Mouse (Mus musculus) ES-E14 (cell line): ENCODE results near the gene Kif23. TPM values are rescaled to one million over a fixed set of nuclear protein-coding genes. Genes with fewer than 3 reads are reported as not detected.

ENCODE experiments used
- DNase-seq: peaks from one replicate; pipeline ENCODE4 v3.0.0-alpha.2; 2013; ENCODE audit warnings: low read depth, low spot score
- H3K27ac ChIP-seq: 2 replicates; pipeline ENCODE4 v1.5.1; 2012; ENCODE audit warnings: low read depth, mild to moderate bottlenecking, low read length, moderate library complexity, mixed read lengths; ENCODE audit not compliant: poor library complexity, insufficient read depth, severe bottlenecking
- H3K36me3 ChIP-seq: 2 replicates; pipeline ENCODE4 v1.6.1; 2012; ENCODE audit warnings: mild to moderate bottlenecking, low read length, moderate library complexity, mixed read lengths; ENCODE audit not compliant: control insufficient read depth, poor library complexity, insufficient read depth, severe bottlenecking
- H3K4me1 ChIP-seq, 2 experiments: fragments of 150-350 bp in 1 of 2; sonication (generic) in 1 of 2; 2 replicates each; pipeline ENCODE4 v1.6.1; 2012; ENCODE audit warnings: low read length in 2 of 2, mild to moderate bottlenecking in 1 of 2, mixed read lengths in 1 of 2; ENCODE audit not compliant: control insufficient read depth in 2 of 2, insufficient read depth in 2 of 2, poor library complexity in 1 of 2
- H3K4me3 ChIP-seq, 2 experiments: fragments of 150-350 bp in 1 of 2; sonication (generic) in 1 of 2; 2 replicates each; pipeline ENCODE4 v1.5.1; 2012; ENCODE audit warnings: low read length in 2 of 2, low read depth in 1 of 2, mild to moderate bottlenecking in 1 of 2, mixed read lengths in 1 of 2; ENCODE audit not compliant: insufficient read depth in 1 of 2, poor library complexity in 1 of 2, severe bottlenecking in 1 of 2
- H3K9ac ChIP-seq: 2 replicates; pipeline ENCODE4 v1.6.1; 2012; ENCODE audit warnings: low read depth, mild to moderate bottlenecking, low read length, mixed read lengths; ENCODE audit not compliant: poor library complexity, insufficient read depth, severe bottlenecking
- H3K9me3 ChIP-seq: fragments of 150-350 bp; sonication (generic); 2 replicates; pipeline ENCODE4 v1.6.1; 2012; ENCODE audit warnings: low read depth, mild to moderate bottlenecking, low read length; ENCODE audit not compliant: control insufficient read depth, insufficient read depth
- CHD2 ChIP-seq: IDR thresholded peaks from 2 replicates; pipeline ENCODE4 v1.6.1; 2014; ENCODE audit warnings: mild to moderate bottlenecking, low read depth, low read length, inconsistent platforms
- HCFC1 ChIP-seq: IDR thresholded peaks from 2 replicates; pipeline ENCODE4 v1.6.1; 2012; ENCODE audit warnings: low read length, inconsistent platforms, borderline replicate concordance; ENCODE audit not compliant: insufficient read depth
- MAFK ChIP-seq: IDR thresholded peaks from 2 replicates; pipeline ENCODE4 v1.6.1; 2014; ENCODE audit warnings: mild to moderate bottlenecking, low read depth, low read length, inconsistent platforms; ENCODE audit not compliant: insufficient read depth
- ZC3H11A ChIP-seq: IDR thresholded peaks from 2 replicates; pipeline ENCODE4 v1.6.1; 2012; ENCODE audit warnings: low read depth, mild to moderate bottlenecking, inconsistent platforms, low read length, borderline replicate concordance
- ZNF384 ChIP-seq: IDR thresholded peaks from 2 replicates; pipeline ENCODE4 v1.6.1; 2012; ENCODE audit warnings: low read depth, low read length, inconsistent platforms
- in situ Hi-C, 2 experiments: fragments of 600-800 bp; cut with MboI; formaldehyde crosslinking; loops; one replicate each; pipeline ENCODE4 v1.15.1; 2025; ENCODE audit warnings: low sequenced_read_pairs in 2 of 2, inconsistent platforms in 1 of 2; ENCODE audit not compliant: unreplicated experiment in 2 of 2
- total RNA-seq: library from RNA; depleted of rRNA; stranded (reverse); fragments of 300-350 nt; gene quantifications from 2 replicates; pipeline ENCODE4 v1.2.3, GENCODE M21; 2012

The Kif23 gene
- total RNA-seq, 1 experiment: 87.1 TPM

- in situ Hi-C loops: loop anchor here in 1 of 2 experiments (25.0 kb wide), 1 partner anchor 872 kb away; no protein-coding TSS in a partner anchor
- H3K4me3 ChIP-seq: no peak overlapping the region
- H3K9me3 ChIP-seq: no peaks in the 10 kb centered on the region
- no peak for TF ChIP-seq CHD2
- no peak for TF ChIP-seq HCFC1
- TF ChIP-seq MAFK: no peak
- TF ChIP-seq ZC3H11A: no peak
- no peak for TF ChIP-seq ZNF384
- no peaks in the 10 kb centered on the region for H3K36me3 ChIP-seq
- H3K27ac ChIP-seq: no peak overlapping the region
- DNase-seq: no peak
- no peak overlapping the region for H3K9ac ChIP-seq
- no peaks in the 10 kb centered on the region for H3K4me1 ChIP-seq
Observed at GRCm38 (mm10) chr9:61884375-61884774, 62.2 kb downstream of the Kif23 start.

GRCm38 (mm10) chr9:61882179-61882578 is 64.4 kb downstream of the Kif23 start:
- Histone ChIP-seq H3K36me3 (no peaks in the 10 kb centered on the region), H3K9me3 (no peaks in the 10 kb centered on the region), H3K9ac (no peak overlapping the region), H3K4me3 (no peak overlapping the region), H3K27ac (no peak overlapping the region), H3K4me1 (peaks cover 4 to 9% of the 10 kb centered on the region in 2 experiments; a peak in 3 of 4 replicates)
- in situ Hi-C loops: loop anchor here in 1 of 2 experiments (25.0 kb wide), 1 partner anchor 870 kb away; no protein-coding TSS in a partner anchor
- DNase-seq: no peak
- TF ChIP-seq HCFC1 (no peak), CHD2 (no peak), ZNF384 (no peak)

- TF ChIP-seq ZC3H11A (peak; percentile 55; the same call in 1 of the 2 replicates), ZNF384 (peak; percentile 70), MAFK (no peak)
- H3K36me3 ChIP-seq: no peaks in the 10 kb centered on the region
- no peaks in the 10 kb centered on the region for H3K9me3 ChIP-seq
- DNase-seq: peak; percentile 84
- peaks cover 4 to 12% of the 10 kb centered on the region in 2 experiments; a peak in 3 of 4 replicates for H3K4me1 ChIP-seq
- H3K4me3 ChIP-seq: no peak overlapping the region
- no peak overlapping the region for H3K27ac ChIP-seq
- no peak overlapping the region for H3K9ac ChIP-seq
- in situ Hi-C loops: loop anchor here in 1 of 2 experiments (25.0 kb wide), 1 partner anchor 867 kb away; no protein-coding TSS in a partner anchor
Observed at GRCm38 (mm10) chr9:61878889-61879288, 67.7 kb downstream of the Kif23 start.

GRCm38 (mm10) chr9:61877373-61878112 is 69.0 kb downstream of the Kif23 start:
- H3K4me3 ChIP-seq: no peak overlapping the region
- TF ChIP-seq MAFK (no peak), HCFC1 (no peak), ZNF384 (no peak), CHD2 (no peak)
- H3K36me3 ChIP-seq: no peaks in the 10 kb centered on the region
- no peaks in the 10 kb centered on the region for H3K9me3 ChIP-seq
- in situ Hi-C loops: loop anchor here in 1 of 2 experiments (25.0 kb wide), 1 partner anchor 865 kb away; no protein-coding TSS in a partner anchor
- H3K27ac ChIP-seq: 0 out of 2 replicates have a peak overlapping the region, but pooled peaks have one; percentile 25
- H3K4me1 ChIP-seq: peaks cover 4 to 12% of the 10 kb centered on the region in 2 experiments; a peak in 3 of 4 replicates
- H3K9ac ChIP-seq: 0 out of 2 replicates have a peak overlapping the region, but pooled peaks have one; percentile 26
- peak; percentile 40 for DNase-seq

GRCm38 (mm10) chr9:61873325-61873724 is 73.2 kb downstream of the Kif23 start:
- in situ Hi-C loops: no loop called here
- Histone ChIP-seq H3K27ac (no peak overlapping the region), H3K9ac (no peak overlapping the region)

More at GRCm38 (mm10) chr9:61873325-61873724, 73.2 kb downstream of the Kif23 start:
- no peak for TF ChIP-seq ZNF384
- no peak for TF ChIP-seq CHD2
- TF ChIP-seq ZC3H11A: no peak
- TF ChIP-seq HCFC1: no peak
- no peak for TF ChIP-seq MAFK
- no peak for DNase-seq
- H3K4me1 ChIP-seq: peaks cover under 1 to 12% of the 10 kb centered on the region in 2 experiments; a peak in 2 of 4 replicates
- H3K9me3 ChIP-seq: no peaks in the 10 kb centered on the region; the same call in 1 of the 2 replicates
- no peaks in the 10 kb centered on the region for H3K36me3 ChIP-seq
- H3K4me3 ChIP-seq: no peak overlapping the region
